Mouse (Mus musculus) liver, adult 2 months (tissue): ENCODE results near the gene Zfp619. TPM values are rescaled to one million over a fixed set of nuclear protein-coding genes. Genes with fewer than 3 reads are reported as not detected.
"Not testable (repeated sequence)": the region's sequence is repeated elsewhere in the genome, so short reads cannot be mapped to it uniquely, and the experiment has no call there.

ENCODE experiments used
- DNase-seq: peaks from one replicate; pipeline ENCODE4 v3.0.0-alpha.2; 2011; ENCODE audit warnings: low read depth, low spot score; ENCODE audit errors: extremely low read depth
- H3K27ac ChIP-seq: fragments of 200-500 bp; replicated peaks from 2 replicates; pipeline ENCODE4 v1.5.1; 2012; ENCODE audit warnings: low read depth, mild to moderate bottlenecking, control low read depth, inconsistent platforms, low read length; ENCODE audit not compliant: insufficient read depth
- H3K27me3 ChIP-seq: fragments of 200-500 bp; 2 replicates; pipeline ENCODE4 v1.6.1; 2012; ENCODE audit warnings: mild to moderate bottlenecking, moderate library complexity, low read length, inconsistent platforms; ENCODE audit not compliant: control insufficient read depth, insufficient read depth
- H3K36me3 ChIP-seq: fragments of 200-500 bp; 2 replicates; pipeline ENCODE4 v1.6.1; 2012; ENCODE audit warnings: low read length, inconsistent platforms; ENCODE audit not compliant: control insufficient read depth, insufficient read depth
- H3K4me1 ChIP-seq: fragments of 200-500 bp; 2 replicates; pipeline ENCODE4 v1.6.1; 2011; ENCODE audit warnings: low read length; ENCODE audit not compliant: control insufficient read depth, insufficient read depth
- H3K4me3 ChIP-seq: fragments of 200-500 bp; 2 replicates; pipeline ENCODE4 v1.5.1; 2011; ENCODE audit warnings: low read depth, mild to moderate bottlenecking, control low read depth, low read length, moderate library complexity; ENCODE audit not compliant: insufficient read depth
- H3K79me2 ChIP-seq: fragments of 200-500 bp; 2 replicates; pipeline ENCODE4 v1.6.1; 2012; ENCODE audit warnings: inconsistent platforms, mild to moderate bottlenecking, low read length, moderate library complexity; ENCODE audit not compliant: control insufficient read depth, insufficient read depth
- H3K9ac ChIP-seq: fragments of 200-500 bp; 2 replicates; pipeline ENCODE4 v1.6.1; 2012; ENCODE audit warnings: low read depth, mild to moderate bottlenecking, control low read depth, inconsistent platforms, low read length
- CTCF ChIP-seq: fragments of 200-500 bp; IDR thresholded peaks from 2 replicates; pipeline ENCODE4 v1.5.1; 2011; ENCODE audit warnings: low read depth, low read length, control low read depth
- POLR2A ChIP-seq: fragments of 200-500 bp; IDR thresholded peaks from 2 replicates; pipeline ENCODE4 v1.6.1; 2011; ENCODE audit warnings: low read length, control low read depth; ENCODE audit not compliant: insufficient read depth; ENCODE audit errors: extremely low read depth
- WGBS: fragments of 180-500 bp; shearing (Covaris S2); methylation state at CpG from one replicate; pipeline ENCODE4 v1.1.7; 2018; 5-methylcytosine and 5-hydroxymethylcytosine counted together
- polyA plus RNA-seq: library from polyadenylated mRNA; depleted of rRNA; stranded (reverse); fragments of >200 nt; gene quantifications from 2 replicates; pipeline ENCODE4 v1.2.3, GENCODE M21; 2012; rRNA removed
- total RNA-seq: library from RNA; depleted of rRNA; stranded (reverse); fragments of >200 nt; gene quantifications from 2 replicates; pipeline ENCODE4 v1.2.3, GENCODE M21; 2014; rRNA removed

Zfp619 gene
- total and polyA plus RNA-seq, 2 experiments, result 0.24 to 2.0 TPM

GRCm38 (mm10) chr7:39580066-39580465 lies 62.5 kb downstream of the Zfp619 start:
- Histone ChIP-seq H3K27me3 (no peaks in the 10 kb centered on the region), H3K4me3 (no peak overlapping the region), H3K27ac (no peak overlapping the region), H3K36me3 (no peaks in the 10 kb centered on the region), H3K9ac (no peak overlapping the region), H3K79me2 (no peaks in the 10 kb centered on the region), H3K4me1 (no peaks in the 10 kb centered on the region)
- TF ChIP-seq POLR2A (no peak), CTCF (no peak)
- no peak for DNase-seq
- WGBS, result 86% methylated on average over 2 of the region's 2 CpGs

GRCm38 (mm10) chr7:39580601-39581000 lies 63.0 kb downstream of the Zfp619 start:
- DNase-seq, result no peak
- WGBS, result 83% methylated on average over 2 of the region's 2 CpGs

DNA sequence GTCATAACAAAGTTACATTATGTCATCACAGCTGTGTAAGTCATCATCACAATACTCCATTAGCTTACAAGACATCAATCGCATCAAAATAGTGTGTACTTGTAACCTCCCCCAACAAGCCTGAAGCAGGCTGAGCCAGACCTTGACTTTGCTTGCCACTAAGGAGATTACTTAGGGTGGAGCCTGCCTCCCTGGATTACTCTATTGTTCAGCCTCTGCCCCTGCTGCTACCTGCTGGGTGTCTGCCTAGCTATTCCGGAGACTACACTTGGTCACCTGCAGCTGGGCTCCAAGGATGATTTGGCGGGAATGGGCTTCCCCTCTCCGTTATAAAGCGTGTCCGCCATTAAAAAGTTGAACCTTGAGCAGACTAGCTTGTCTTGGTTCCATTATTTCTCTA lies 69.3 kb downstream of the Zfp619 start:
- H3K4me1 ChIP-seq, H3K9ac ChIP-seq, H3K4me3 ChIP-seq, H3K27me3 ChIP-seq, H3K27ac ChIP-seq, DNase-seq, H3K79me2 ChIP-seq, H3K36me3 ChIP-seq: not testable (repeated sequence)
- 87% methylated on average over 6 of the region's 6 CpGs for WGBS

More at GRCm38 (mm10) chr7:39580601-39581000, 63.0 kb downstream of the Zfp619 start:
- H3K4me1 ChIP-seq, result no peaks in the 10 kb centered on the region
- H3K27me3 ChIP-seq, result no peaks in the 10 kb centered on the region
- no peaks in the 10 kb centered on the region for H3K36me3 ChIP-seq
- no peak for TF ChIP-seq CTCF
- TF ChIP-seq POLR2A, result no peak
- no peak overlapping the region for H3K9ac ChIP-seq
- H3K27ac ChIP-seq, result no peak overlapping the region
- no peak overlapping the region for H3K4me3 ChIP-seq
- H3K79me2 ChIP-seq, result no peaks in the 10 kb centered on the region

DNA sequence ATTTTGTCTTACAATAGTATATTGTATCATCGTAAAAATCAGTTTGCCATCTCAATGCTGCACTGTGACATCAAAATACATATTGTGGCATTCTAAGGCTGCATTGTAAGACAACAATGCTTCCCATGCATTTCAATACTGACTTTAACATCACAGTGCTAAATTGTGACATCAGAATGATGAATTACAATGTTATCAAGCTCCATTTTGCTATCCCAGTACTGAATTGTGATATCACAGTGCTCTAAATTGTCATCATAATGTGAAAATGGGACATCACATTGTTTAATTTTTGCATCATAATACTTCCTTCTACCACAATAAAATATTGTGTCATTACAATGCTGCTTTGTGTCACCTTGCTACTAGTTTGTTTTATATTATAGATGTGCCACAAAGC lies 70.5 kb downstream of the Zfp619 start:
- WGBS, result 91% methylated on average over 1 of the region's 1 CpGs
- no peaks in the 10 kb centered on the region for H3K36me3 ChIP-seq
- H3K27ac ChIP-seq, result no peak overlapping the region
- no peaks in the 10 kb centered on the region for H3K79me2 ChIP-seq
- H3K9ac ChIP-seq, result no peak overlapping the region
- no peak for DNase-seq
- H3K4me3 ChIP-seq, result no peak overlapping the region; the same call in 1 of the 2 replicates
- H3K4me1 ChIP-seq, result no peaks in the 10 kb centered on the region
- no peak for TF ChIP-seq POLR2A
- TF ChIP-seq CTCF, result no peak
- H3K27me3 ChIP-seq, result no peaks in the 10 kb centered on the region

DNA sequence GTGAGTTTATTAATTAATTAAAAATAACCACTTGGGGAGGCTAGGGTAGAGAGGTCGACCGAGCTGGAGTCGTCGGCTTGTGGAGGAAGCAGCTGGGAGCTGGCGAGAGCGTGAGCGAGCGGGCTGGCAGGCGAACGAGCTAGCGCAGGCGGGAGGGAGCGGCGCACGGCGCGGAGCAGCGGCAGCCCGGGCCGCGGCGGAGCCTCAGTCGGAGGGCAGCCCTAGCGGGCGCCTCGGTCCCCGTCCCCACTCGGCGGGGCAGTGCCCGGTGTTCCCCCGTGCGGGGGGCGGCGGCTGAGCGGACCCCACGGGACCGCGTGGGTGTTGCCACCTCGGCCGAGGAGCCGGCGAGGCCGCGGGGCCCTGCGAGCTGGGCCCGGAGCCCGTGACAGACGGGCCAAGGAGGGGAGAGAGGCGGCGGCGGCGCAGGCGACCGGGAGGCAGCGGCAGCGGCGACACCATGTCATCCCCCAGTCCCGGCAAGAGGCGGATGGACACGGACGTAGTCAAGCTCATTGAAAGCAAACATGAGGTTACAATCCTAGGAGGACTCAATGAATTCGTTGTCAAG lies 71.0 kb downstream of the Zfp619 start:
- not testable (repeated sequence) for H3K79me2 ChIP-seq, H3K4me1 ChIP-seq, H3K36me3 ChIP-seq, H3K27me3 ChIP-seq, H3K27ac ChIP-seq, DNase-seq
- H3K9ac ChIP-seq, result peak overlapping the region; percentile 78
- WGBS, result 1% methylated on average over 46 of the region's 62 CpGs
- H3K4me3 ChIP-seq, result peak overlapping the region; percentile 53; the same call in 1 of the 2 replicates

- WGBS, result 63% methylated on average over 7 of the region's 7 CpGs
Observed at GRCm38 (mm10) chr7:39589044-39589443, 71.5 kb downstream of the Zfp619 start.

More at GRCm38 (mm10) chr7:39589044-39589443, 71.5 kb downstream of the Zfp619 start:
- Histone ChIP-seq H3K9ac (0 out of 2 replicates have a peak overlapping the region, but pooled peaks have one; percentile 78), H3K4me3 (peak overlapping the region; percentile 53; the same call in 1 of the 2 replicates)
- H3K27ac ChIP-seq, H3K36me3 ChIP-seq, H3K79me2 ChIP-seq, DNase-seq, H3K4me1 ChIP-seq, H3K27me3 ChIP-seq: not testable (repeated sequence)

Other genes starting within 250 kb of the Zfp619 start
- gene Gm5114, start 104.6 kb upstream of the Zfp619 start, total RNA-seq, result not detected in 2 replicates
- gene Gm5114, start 104.6 kb upstream of the Zfp619 start, polyA plus RNA-seq, result not detected in 2 replicates